9 mouse cellular contexts compared by ENCODE assay signal in genomic region chr2:9882926-9883802, GRCm38 (mm10). TPM values are rescaled to one million over a fixed set of nuclear protein-coding genes. Genes with fewer than 3 reads are reported as not detected.
DNase-seq lines count a peak whose midpoint lies in the region; ATAC-seq and TF ChIP-seq lines count a peak whose summit lies in the region.
"Had no signal": no experiment of that assay in that cellular context is flagged by ENCODE, and none has a peak within 500 bp of the region (broad histone marks: within the 10 kb centered on the region; RNA-seq: fewer than 3 reads in every experiment).

No protein-coding gene starts in this region.

- H3K27ac ChIP-seq in heart, embryonic 11.5 days (ENCODE audit: low read depth, low read length) = no peak overlapping the region
- H3K27ac ChIP-seq in limb, embryonic 13.5 days = no peak overlapping the region
- H3K27ac ChIP-seq in small intestine, adult 2 months (ENCODE audit: insufficient read depth, low read depth, low read length) = no peak overlapping the region

- peak overlapping the region; percentile 90 for H3K4me2 ChIP-seq in heart, embryonic 11.5 days
- peak overlapping the region; percentile 64 for H3K4me2 ChIP-seq in limb, embryonic 13.5 days (replicated peaks)

- H3K9me3 ChIP-seq in heart, embryonic 11.5 days (replicated peaks; ENCODE audit: control insufficient read depth, low read length) = no peaks in the 10 kb centered on the region
- no peaks in the 10 kb centered on the region for H3K9me3 ChIP-seq in limb, embryonic 13.5 days

- no peaks in the 10 kb centered on the region for H3K36me3 ChIP-seq in heart, embryonic 11.5 days (ENCODE audit: control insufficient read depth, insufficient read depth, low read length)
- H3K36me3 ChIP-seq in limb, embryonic 13.5 days = no peaks in the 10 kb centered on the region
- H3K36me3 ChIP-seq in small intestine, adult 2 months (ENCODE audit: control insufficient read depth, insufficient read depth, low read length) = no peaks in the 10 kb centered on the region

- peak overlapping the region; percentile 30; the same call in 1 of the 2 replicates for H3K9ac ChIP-seq in heart, embryonic 11.5 days (ENCODE audit: low read depth, low read length)
- 0 out of 2 replicates have a peak overlapping the region, but pooled peaks have one; percentile 13 for H3K9ac ChIP-seq in limb, embryonic 13.5 days

- ATAC-seq in heart, embryonic 11.5 days (replicated peaks; ENCODE audit: insufficient number of reproducible peaks, low FRiP score, low TSS enrichment) = no peak
- no peak for ATAC-seq in limb, embryonic 13.5 days (ENCODE audit: low FRiP score, low read depth)

- 0 out of 2 replicates have a peak, but pooled peaks have one; percentile 4 for TF ChIP-seq CTCF in small intestine, adult 2 months (IDR thresholded peaks at IDR 0.05; ENCODE audit: extremely low read depth, insufficient read length, insufficient replicate concordance, low read depth, low read length)

- DNase-seq in cerebellum, adult 9-11 months = peak; percentile 9
- DNase-seq in cerebellum, adult 18-20 months = no peak
- DNase-seq in ES-CJ7 (ENCODE audit: low read depth, low spot score) = peak; percentile 64
- no peak for DNase-seq in layer of hippocampus, adult 11-12 months (ENCODE audit: low spot score)
- DNase-seq in left cerebral cortex, adult 18-20 months (ENCODE audit: low spot score in 2 of 2) = no peak

- peak overlapping the region; percentile 59 for H3K4me3 ChIP-seq in heart, embryonic 11.5 days (ENCODE audit: low read depth, low read length)
- H3K4me3 ChIP-seq in limb, embryonic 13.5 days = peak overlapping the region; percentile 38
- peak overlapping the region; percentile 23; the same call in 1 of the 2 replicates for H3K4me3 ChIP-seq in small intestine, adult 2 months (ENCODE audit: low read depth, low read length)

- 1% methylated on average over 43 of the region's 43 CpGs for WGBS in heart, embryonic 11.5 days (ENCODE audit: insufficient replicate concordance)
- 1% methylated on average over 43 of the region's 43 CpGs for WGBS in limb, embryonic 13.5 days
- 3% methylated on average over 43 of the region's 43 CpGs for WGBS in small intestine, adult 2 months

- peaks cover 20% of the 10 kb centered on the region; the same call in 1 of the 2 replicates for H3K4me1 ChIP-seq in heart, embryonic 11.5 days (ENCODE audit: control insufficient read depth, insufficient read depth, low read length)
- H3K4me1 ChIP-seq in limb, embryonic 13.5 days = peaks cover 48% of the 10 kb centered on the region
- H3K4me1 ChIP-seq in small intestine, adult 2 months (ENCODE audit: control insufficient read depth, insufficient read depth, insufficient read length, low read length) = peaks cover 2% of the 10 kb centered on the region; the same call in 1 of the 2 replicates

- no peak for TF ChIP-seq POLR2A in small intestine, adult 2 months (IDR thresholded peaks at IDR 0.05; ENCODE audit: low read depth, low read length)

- H3K27me3 ChIP-seq in heart, embryonic 11.5 days (ENCODE audit: control insufficient read depth, insufficient read depth, low read length) = peaks cover 71% of the 10 kb centered on the region
- H3K27me3 ChIP-seq in limb, embryonic 13.5 days = peaks cover 98% of the 10 kb centered on the region
- peaks cover 90% of the 10 kb centered on the region for H3K27me3 ChIP-seq in small intestine, adult 2 months (ENCODE audit: control insufficient read depth, insufficient read depth, low read length)

RNA-seq across cellular contexts. Expression of gene 4930412O13Rik, which starts 2.1 kb away (rescaled TPM):
- polyA plus RNA-seq in heart, embryonic 11.5 days (2014; fragmentation: Nextera tagmentation; extraction: Ambion mirVana) = 1.2 TPM in 1 of 2 replicates, not detected in the other
- polyA plus RNA-seq in limb, embryonic 13.5 days (2015; fragmentation: Nextera tagmentation; extraction: Ambion mirVana) = 0.23 TPM in 1 of 2 replicates, not detected in the other
- polyA plus RNA-seq in small intestine, adult 2 months (2012; rRNA removed) = not detected in 2 replicates
- not detected for total RNA-seq in left cerebral cortex, adult 18-20 months (2021)
- polyA plus RNA-seq: C2C12 had no signal

RNA-seq across cellular contexts. Expression of gene 9230102O04Rik, which starts 6.2 kb away (rescaled TPM):
- polyA plus RNA-seq in heart, embryonic 11.5 days (2014; fragmentation: Nextera tagmentation; extraction: Ambion mirVana) = 0.51 and 0.89 TPM in 2 replicates
- not detected in 2 replicates for polyA plus RNA-seq in limb, embryonic 13.5 days (2015; fragmentation: Nextera tagmentation; extraction: Ambion mirVana)
- polyA plus RNA-seq in small intestine, adult 2 months (2012; rRNA removed) = not detected in 2 replicates
- not detected for total RNA-seq in left cerebral cortex, adult 18-20 months (2021)
- polyA plus RNA-seq: C2C12 had no signal

RNA-seq across cellular contexts. Expression of gene Gata3, which starts 6.7 kb away (rescaled TPM):
- polyA plus RNA-seq in heart, embryonic 11.5 days (2014; fragmentation: Nextera tagmentation; extraction: Ambion mirVana) = 9.7 and 9.8 TPM in 2 replicates
- 7.8 and 8.9 TPM in 2 replicates for polyA plus RNA-seq in limb, embryonic 13.5 days (2015; fragmentation: Nextera tagmentation; extraction: Ambion mirVana)
- 0.77 and 2.3 TPM in 2 replicates for polyA plus RNA-seq in small intestine, adult 2 months (2012; rRNA removed)
- not detected for total RNA-seq in left cerebral cortex, adult 18-20 months (2021)

Comparison
In these comparisons a context has a peak if more than half of its experiments do, and no peak if none do; other contexts are left out.
1. DNase-seq: peak in cerebellum, adult 9-11 months (single experiment) and ES-CJ7 (single experiment); none in cerebellum, adult 18-20 months (0 of 2), layer of hippocampus, adult 11-12 months (single experiment) and left cerebral cortex, adult 18-20 months (0 of 2).
2. Peak in every context shown above with its lines, with median percentiles within 50 percentile points of each other: H3K4me3 ChIP-seq.